Mouse (Mus musculus) bone marrow macrophage, adult 2 months (primary cell): ENCODE results near the gene Dpp6.

Source experiments
- CTCF ChIP-seq: IDR thresholded peaks from 2 replicates; pipeline ENCODE4 v1.5.1; 2012; ENCODE audit warnings: low read depth, mild to moderate bottlenecking, low read length, moderate library complexity
- POLR2A ChIP-seq: IDR thresholded peaks from 2 replicates; pipeline ENCODE4 v1.6.1; 2012; ENCODE audit warnings: mild to moderate bottlenecking, low read depth, low read length, borderline replicate concordance

GRCm38 (mm10) chr5:27206213-27206612, 389.2 kb downstream of the Dpp6 start:
- TF ChIP-seq POLR2A = no peak
- TF ChIP-seq CTCF = no peak
